Mouse (Mus musculus) hindbrain, embryonic 16.5 days (tissue): ENCODE results near the gene Ccdc169. TPM values are rescaled to one million over a fixed set of nuclear protein-coding genes. Genes with fewer than 3 reads are reported as not detected.

Experiments used
- ATAC-seq: fragments of 200-750 bp; cut with Nextera tagmentation; 2 replicates; pipeline ENCODE4 v1.8.0; 2017; ENCODE audit warnings: moderate TSS enrichment, moderate library complexity
- H3K27ac ChIP-seq: fragments of 300-500 bp; sonication (generic); 2 replicates; pipeline ENCODE4 v1.5.1; 2014; ENCODE audit warnings: low read depth, mild to moderate bottlenecking, control low read depth, low read length, moderate library complexity
- H3K27me3 ChIP-seq: fragments of 300-500 bp; sonication (generic); replicated peaks from 2 replicates; pipeline ENCODE4 v1.6.1; 2014; ENCODE audit warnings: low read length; ENCODE audit not compliant: control insufficient read depth, insufficient read depth
- H3K36me3 ChIP-seq: fragments of 300-500 bp; sonication (generic); 2 replicates; pipeline ENCODE4 v1.6.1; 2014; ENCODE audit warnings: mild to moderate bottlenecking, low read length, moderate library complexity, mixed read lengths; ENCODE audit not compliant: control insufficient read depth, insufficient read depth
- H3K4me1 ChIP-seq: fragments of 300-500 bp; sonication (generic); 2 replicates; pipeline ENCODE4 v1.6.1; 2014; ENCODE audit warnings: low read depth, low read length; ENCODE audit not compliant: control insufficient read depth, insufficient read depth
- H3K4me2 ChIP-seq: fragments of 300-500 bp; sonication (generic); 2 replicates; pipeline ENCODE4 v1.6.1; 2014; ENCODE audit warnings: mild to moderate bottlenecking, low read length, control low read depth, moderate library complexity
- H3K4me3 ChIP-seq: fragments of 300-500 bp; sonication (generic); 2 replicates; pipeline ENCODE4 v1.5.1; 2014; ENCODE audit warnings: mild to moderate bottlenecking, low read length, control low read depth, moderate library complexity
- H3K9ac ChIP-seq: fragments of 300-500 bp; sonication (generic); 2 replicates; pipeline ENCODE4 v1.6.1; 2014; ENCODE audit warnings: low read depth, mild to moderate bottlenecking, control low read depth, low read length, moderate library complexity
- H3K9me3 ChIP-seq: fragments of 300-500 bp; sonication (generic); 2 replicates; pipeline ENCODE4 v1.6.1; 2014; ENCODE audit warnings: mild to moderate bottlenecking, low read length, moderate library complexity; ENCODE audit not compliant: control insufficient read depth
- WGBS: fragments of 180-500 bp; shearing (Covaris S2); extraction: QIAGEN DNeasy Blood & Tissue Kit; methylation state at CpG from one replicate; pipeline ENCODE4 v1.1.7; 2014; 5-methylcytosine and 5-hydroxymethylcytosine counted together
- polyA plus RNA-seq: library from polyadenylated mRNA; unstranded; fragments of >200 nt; fragmentation: Nextera tagmentation; extraction: Ambion mirVana; gene quantifications from 2 replicates; pipeline ENCODE4 v1.2.1, GENCODE M21; 2015

Ccdc169 gene
- polyA plus RNA-seq, 1 experiment from 2014 or later, result 0.09 TPM

- Histone ChIP-seq H3K9ac (no peak overlapping the region), H3K9me3 (peaks cover 3% of the 10 kb centered on the region; the same call in 1 of the 2 replicates), H3K36me3 (peaks cover 13% of the 10 kb centered on the region), H3K4me2 (no peak overlapping the region), H3K4me3 (no peak overlapping the region), H3K4me1 (peaks cover 10% of the 10 kb centered on the region), H3K27me3 (no peaks in the 10 kb centered on the region), H3K27ac (no peak overlapping the region)
- ATAC-seq, result no peak
- WGBS, result 73% methylated on average over 7 of the region's 7 CpGs
Observed at GRCm38 (mm10) chr3:55114313-55115065, 22.6 kb upstream of the Ccdc169 start.

GRCm38 (mm10) chr3:55115071-55115470 is 22.1 kb upstream of the Ccdc169 start:
- no peak for ATAC-seq
- Histone ChIP-seq H3K9ac (no peak overlapping the region), H3K4me1 (peaks cover 10% of the 10 kb centered on the region), H3K4me3 (no peak overlapping the region), H3K27me3 (no peaks in the 10 kb centered on the region), H3K4me2 (no peak overlapping the region), H3K9me3 (peaks cover 3% of the 10 kb centered on the region; the same call in 1 of the 2 replicates), H3K27ac (no peak overlapping the region), H3K36me3 (peaks cover 13% of the 10 kb centered on the region)
- 79% methylated on average over 1 of the region's 1 CpGs for WGBS

- ATAC-seq, result no peak
- Histone ChIP-seq H3K36me3 (peaks cover 17% of the 10 kb centered on the region), H3K4me1 (peaks cover 10% of the 10 kb centered on the region), H3K9ac (no peak overlapping the region), H3K27me3 (no peaks in the 10 kb centered on the region), H3K9me3 (peaks cover 3% of the 10 kb centered on the region; the same call in 1 of the 2 replicates), H3K27ac (no peak overlapping the region), H3K4me2 (no peak overlapping the region), H3K4me3 (no peak overlapping the region)
- 89% methylated on average over 8 of the region's 8 CpGs for WGBS
Observed at GRCm38 (mm10) chr3:55115989-55116388, 21.1 kb upstream of the Ccdc169 start.

- 90% methylated on average over 6 of the region's 6 CpGs for WGBS
- Histone ChIP-seq H3K9ac (no peak overlapping the region), H3K4me1 (peaks cover 3% of the 10 kb centered on the region; the same call in 1 of the 2 replicates), H3K4me3 (no peak overlapping the region), H3K9me3 (peaks cover 3% of the 10 kb centered on the region; the same call in 1 of the 2 replicates), H3K36me3 (peaks cover 28% of the 10 kb centered on the region), H3K4me2 (no peak overlapping the region), H3K27ac (no peak overlapping the region), H3K27me3 (no peaks in the 10 kb centered on the region)
- ATAC-seq, result no peak
Observed at GRCm38 (mm10) chr3:55119275-55119898, 17.8 kb upstream of the Ccdc169 start.

GRCm38 (mm10) chr3:55122336-55122870 is 14.7 kb upstream of the Ccdc169 start:
- Histone ChIP-seq H3K36me3 (peaks cover 39% of the 10 kb centered on the region), H3K4me2 (no peak overlapping the region), H3K4me3 (no peak overlapping the region), H3K27ac (no peak overlapping the region), H3K9me3 (0 out of 2 replicates have a peak, but pooled peaks cover under 1% of the 10 kb centered on the region), H3K4me1 (no peaks in the 10 kb centered on the region), H3K27me3 (no peaks in the 10 kb centered on the region), H3K9ac (no peak overlapping the region)
- 91% methylated on average over 3 of the region's 3 CpGs for WGBS
- ATAC-seq, result no peak

- ATAC-seq, result no peak
- no peak overlapping the region for H3K27ac ChIP-seq
- peaks cover 39% of the 10 kb centered on the region for H3K36me3 ChIP-seq
- H3K9ac ChIP-seq, result no peak overlapping the region
- no peaks in the 10 kb centered on the region for H3K27me3 ChIP-seq
- no peaks in the 10 kb centered on the region for H3K9me3 ChIP-seq
- no peak overlapping the region for H3K4me2 ChIP-seq
- H3K4me3 ChIP-seq, result no peak overlapping the region
- no peaks in the 10 kb centered on the region for H3K4me1 ChIP-seq
- 96% methylated on average over 4 of the region's 4 CpGs for WGBS
Observed at GRCm38 (mm10) chr3:55123064-55123463, 14.1 kb upstream of the Ccdc169 start.

GRCm38 (mm10) chr3:55129181-55129692 is 7.9 kb upstream of the Ccdc169 start:
- 76% methylated on average over 4 of the region's 4 CpGs for whole genome bisulfite sequencing

GRCm38 (mm10) chr3:55131576-55132233 is 5.4 kb upstream of the Ccdc169 start:
- WGBS, result 90% methylated on average over 6 of the region's 6 CpGs
- Histone ChIP-seq H3K9ac (no peak overlapping the region), H3K36me3 (peaks cover 21% of the 10 kb centered on the region), H3K27ac (no peak overlapping the region), H3K4me2 (no peak overlapping the region), H3K27me3 (no peaks in the 10 kb centered on the region), H3K4me1 (no peaks in the 10 kb centered on the region), H3K9me3 (no peaks in the 10 kb centered on the region), H3K4me3 (no peak overlapping the region)
- ATAC-seq, result no peak

More at GRCm38 (mm10) chr3:55129181-55129692, 7.9 kb upstream of the Ccdc169 start:
- H3K4me3 ChIP-seq, result no peak overlapping the region
- H3K27ac ChIP-seq, result no peak overlapping the region
- no peaks in the 10 kb centered on the region for H3K27me3 ChIP-seq
- no peaks in the 10 kb centered on the region for H3K9me3 ChIP-seq
- no peaks in the 10 kb centered on the region for H3K4me1 ChIP-seq
- no peak overlapping the region for H3K9ac ChIP-seq
- no peak for ATAC-seq
- no peak overlapping the region for H3K4me2 ChIP-seq
- H3K36me3 ChIP-seq, result peaks cover 32% of the 10 kb centered on the region
